Mouse (Mus musculus): Measurements from ENCODE around the gene Tulp2. TPM values are rescaled to one million over a fixed set of nuclear protein-coding genes. Genes with fewer than 3 reads are reported as not detected.

Tulp2 gene
- total RNA-seq, 2 experiments from 2014 or later = 0.30 TPM; not detected in 1

DNA sequence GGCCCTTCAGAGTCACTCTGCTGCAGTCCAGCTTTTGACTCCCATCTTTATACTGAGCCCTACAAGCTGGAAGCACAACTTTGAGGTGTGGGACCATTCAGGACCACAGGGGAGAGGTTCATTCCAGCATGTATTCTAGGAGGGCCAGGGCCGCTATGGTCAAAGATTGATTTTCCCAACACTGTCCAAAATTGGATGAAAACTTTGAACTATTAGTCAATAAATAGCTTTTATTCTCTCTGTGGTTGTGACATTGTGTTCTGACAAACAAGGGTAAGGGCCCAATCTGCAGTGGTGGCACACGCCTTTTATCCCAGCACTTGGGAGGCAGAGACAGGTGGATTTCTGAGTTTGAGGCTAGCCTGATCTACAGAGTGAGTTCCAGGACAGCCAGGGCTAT, 72.3 kb downstream of the Tulp2 start:
- Histone ChIP-seq H3K27ac (no peak overlapping the region), H3K4me3 (no peak overlapping the region)
- no peak for DNase-seq (ENCODE audit: extremely low spot score in 1 of 2, low spot score in 2 of 2)
- no peak for TF ChIP-seq CTCF (IDR thresholded peaks at IDR 0.05)
- intact Hi-C loops (cut with DNase I) = no loop called here

DNA sequence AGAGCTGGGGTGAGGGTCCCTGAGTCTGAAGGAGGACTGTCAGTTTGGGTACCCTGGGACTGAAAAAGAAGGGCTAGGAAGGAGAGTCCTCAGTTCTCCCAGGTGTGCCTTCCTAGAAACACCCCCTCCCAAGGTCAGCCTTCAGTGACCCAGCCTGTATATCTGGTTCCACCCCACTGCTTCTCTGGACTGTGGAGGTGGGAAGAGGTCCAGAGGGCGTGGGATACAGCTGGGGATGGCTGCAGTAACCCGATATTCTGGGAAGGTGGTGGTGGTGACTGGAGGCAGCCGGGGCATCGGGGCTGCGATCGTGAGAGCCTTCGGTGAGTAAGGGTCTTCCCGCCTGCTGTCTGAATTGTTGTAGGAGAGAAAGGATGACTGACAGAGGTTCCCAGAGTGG, 73.1 kb downstream of the Tulp2 start, which contains the start of gene Hsd17b14:
Gene Hsd17b14, plus strand, starts transcription at position 150 of the 400 bp plus-strand sequence.
- DNase-seq (ENCODE audit: extremely low spot score in 1 of 2, low spot score in 2 of 2) = no peak
- TF ChIP-seq CTCF (IDR thresholded peaks at IDR 0.05) = no peak
- Histone ChIP-seq H3K4me3 (no peak within 1 kb of the TSS), H3K27ac (no peak within 1 kb of the TSS)
- intact Hi-C loops (cut with DNase I) = no loop called here

DNA sequence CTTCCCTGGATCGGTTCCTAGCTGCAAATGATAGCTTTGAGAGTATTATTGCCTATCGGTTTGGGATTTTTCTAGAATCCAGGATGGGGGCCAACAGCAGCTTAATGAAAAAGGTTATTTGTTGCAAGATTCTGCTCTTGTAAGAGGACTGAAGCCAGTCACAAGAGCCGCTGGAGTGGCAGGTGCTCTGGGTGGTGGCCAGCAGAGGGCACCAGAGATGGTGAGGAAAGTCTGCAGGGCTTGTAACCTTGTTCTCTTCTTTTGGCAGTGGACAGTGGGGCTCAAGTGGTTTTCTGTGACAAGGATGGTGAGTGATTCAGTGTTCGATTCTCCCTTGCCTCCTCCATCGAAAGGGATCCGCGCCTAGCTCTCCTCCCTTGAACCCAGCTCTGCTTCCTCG, 74.1 kb downstream of the Tulp2 start:
- TF ChIP-seq CTCF (IDR thresholded peaks at IDR 0.05) = peak; percentile 92
- H3K4me3 ChIP-seq = no peak overlapping the region
- peak; percentile 69 to 79 for DNase-seq (ENCODE audit: extremely low spot score in 1 of 2, low spot score in 2 of 2)
- intact Hi-C loops (cut with DNase I) = no loop called here
- no peak overlapping the region for H3K27ac ChIP-seq

DNA sequence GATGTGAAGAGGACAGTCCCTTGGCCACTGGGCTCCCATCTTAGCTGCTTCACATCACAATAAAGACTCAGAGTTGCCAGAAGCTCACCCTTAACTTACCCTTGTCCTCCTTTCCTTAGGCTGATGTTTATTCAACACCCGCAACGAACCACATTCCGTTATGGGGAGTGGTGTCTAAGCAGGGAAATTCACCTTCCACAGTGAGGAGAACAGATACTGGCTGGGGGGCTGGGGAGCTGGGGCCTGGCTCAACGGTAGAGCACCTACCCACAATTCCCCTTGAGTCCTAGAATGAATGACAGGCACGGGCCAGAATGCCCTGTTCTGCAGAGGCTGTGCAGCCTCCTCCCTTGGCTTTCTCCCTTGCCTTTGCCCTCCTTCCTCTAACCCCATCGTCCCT, 77.2 kb downstream of the Tulp2 start:
- Histone ChIP-seq H3K4me3 (no peak overlapping the region), H3K27ac (no peak overlapping the region)
- intact Hi-C loops (cut with DNase I) = no loop called here
- no peak for DNase-seq (ENCODE audit: extremely low spot score in 1 of 2, low spot score in 2 of 2)
- TF ChIP-seq CTCF (IDR thresholded peaks at IDR 0.05) = no peak

DNA sequence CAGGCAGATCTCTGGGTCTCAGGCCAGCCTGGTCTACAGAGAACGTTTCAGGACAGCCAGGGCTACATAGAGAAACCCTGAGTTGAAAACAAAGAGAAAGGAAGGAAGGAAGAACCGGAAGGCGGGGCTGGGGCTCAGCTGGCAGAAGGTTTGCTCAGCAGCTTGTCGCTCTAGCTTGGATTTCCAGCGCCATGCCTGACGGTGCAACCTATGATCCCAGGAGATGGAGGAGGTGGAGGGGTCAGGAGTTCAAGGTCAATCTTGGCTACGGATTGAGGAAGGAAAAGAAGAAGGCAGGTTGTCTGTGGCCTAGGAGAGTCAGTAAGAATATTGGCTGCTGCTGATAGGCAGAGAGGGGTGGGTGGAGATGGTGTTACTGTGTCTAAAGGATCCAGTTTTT, 78.6 kb downstream of the Tulp2 start:
- no peak for TF ChIP-seq CTCF (IDR thresholded peaks at IDR 0.05)
- H3K27ac ChIP-seq = no peak overlapping the region
- H3K4me3 ChIP-seq = no peak overlapping the region
- intact Hi-C loops (cut with DNase I) = loop anchor here (2.0 kb wide), 2 partner anchors 33 to 83 kb away; no protein-coding TSS in a partner anchor
- DNase-seq (ENCODE audit: extremely low spot score in 1 of 2, low spot score in 2 of 2) = no peak

DNA sequence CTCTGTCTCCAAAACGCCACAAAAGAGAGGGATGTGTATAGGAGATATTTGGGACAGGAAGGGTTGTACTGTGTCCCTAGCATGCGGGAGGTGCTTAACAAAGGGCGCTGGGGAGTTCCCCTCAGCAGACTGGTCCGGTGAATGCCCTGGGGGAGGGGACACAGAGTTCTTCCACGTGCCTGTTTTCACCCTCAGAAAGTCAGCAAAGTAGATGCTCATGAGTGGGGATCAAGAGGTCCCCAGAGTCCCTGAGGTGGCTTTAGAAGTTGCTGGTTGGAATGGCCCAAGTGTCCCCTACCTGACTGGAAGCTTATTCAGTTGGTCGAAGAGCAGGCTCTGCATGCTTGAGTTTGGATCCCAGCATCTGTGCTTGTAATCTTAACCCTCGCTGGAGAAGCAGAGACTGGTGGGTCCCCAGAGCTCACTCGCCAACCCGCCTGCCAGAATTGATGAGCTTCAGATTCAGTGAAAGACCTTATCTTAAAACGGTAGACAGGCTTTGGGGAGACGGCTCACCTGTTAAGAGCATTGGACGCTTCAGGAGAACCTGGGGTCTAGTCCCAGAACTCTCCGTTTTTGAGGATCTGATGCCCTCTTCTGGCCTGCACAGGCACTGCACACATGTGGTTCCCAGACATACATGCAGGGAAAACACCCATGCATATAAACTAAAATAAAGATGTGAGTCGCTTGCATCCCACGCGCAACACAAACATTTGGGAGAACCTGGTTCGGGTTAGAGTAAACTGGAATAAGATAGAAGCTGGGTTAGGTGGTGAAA, 79.4 kb downstream of the Tulp2 start:
- Histone ChIP-seq H3K4me3 (no peak overlapping the region), H3K27ac (no peak overlapping the region)
- intact Hi-C loops (cut with DNase I) = loop anchor here (2.0 kb wide), 2 partner anchors 32 to 84 kb away; no protein-coding TSS in a partner anchor
- DNase-seq (ENCODE audit: extremely low spot score in 1 of 2, low spot score in 2 of 2) = peak; percentile 77 to 88
- peak; percentile 93 for TF ChIP-seq CTCF (IDR thresholded peaks at IDR 0.05)

DNA sequence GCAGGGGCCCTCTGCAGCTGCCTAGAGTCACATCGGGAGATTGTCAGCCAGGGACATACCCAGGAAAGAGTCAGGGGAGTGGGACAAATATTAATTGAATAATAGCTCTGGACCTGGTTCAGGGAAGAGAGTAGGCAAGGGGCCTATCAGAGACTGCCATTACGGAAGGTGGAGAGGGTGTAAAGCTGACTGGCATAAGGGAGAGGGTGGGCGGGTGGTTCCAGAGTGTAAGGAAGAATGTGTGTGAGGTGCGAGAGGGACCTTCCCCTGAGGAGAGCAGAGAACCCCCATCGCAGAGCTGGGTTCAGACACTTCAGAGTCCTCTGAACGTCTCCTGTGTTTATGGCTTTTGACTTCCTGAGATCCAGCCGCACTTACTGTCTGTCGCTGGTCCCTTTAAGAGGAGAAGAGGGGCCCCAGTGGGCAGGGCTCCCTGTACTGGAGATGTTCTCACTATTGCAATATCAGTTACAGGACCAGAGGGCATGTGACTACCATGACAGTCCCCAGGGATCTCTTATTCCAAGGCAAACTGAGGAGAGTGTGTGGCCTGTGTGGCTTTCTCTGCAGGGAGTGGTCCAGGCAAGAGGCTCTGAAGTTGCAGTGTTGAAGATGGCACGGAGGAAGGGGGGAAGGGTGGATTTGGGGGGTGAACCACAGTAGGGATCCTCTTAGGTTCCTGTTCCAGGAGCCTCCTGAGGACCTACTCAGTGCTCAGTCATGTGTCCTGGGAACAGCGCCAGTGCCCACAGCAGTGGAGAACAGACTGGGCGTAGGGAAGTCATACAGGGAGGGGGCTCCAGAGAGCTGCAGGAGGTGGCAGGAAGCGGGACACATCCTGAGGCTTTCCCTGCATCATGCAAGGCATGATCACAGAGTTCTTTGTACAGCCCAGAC, 80.2 kb downstream of the Tulp2 start:
- no peak for DNase-seq (ENCODE audit: extremely low spot score in 1 of 2, low spot score in 2 of 2)
- intact Hi-C loops (cut with DNase I) = loop anchor here (2.0 kb wide), 2 partner anchors 31 to 85 kb away; no protein-coding TSS in a partner anchor

DNA sequence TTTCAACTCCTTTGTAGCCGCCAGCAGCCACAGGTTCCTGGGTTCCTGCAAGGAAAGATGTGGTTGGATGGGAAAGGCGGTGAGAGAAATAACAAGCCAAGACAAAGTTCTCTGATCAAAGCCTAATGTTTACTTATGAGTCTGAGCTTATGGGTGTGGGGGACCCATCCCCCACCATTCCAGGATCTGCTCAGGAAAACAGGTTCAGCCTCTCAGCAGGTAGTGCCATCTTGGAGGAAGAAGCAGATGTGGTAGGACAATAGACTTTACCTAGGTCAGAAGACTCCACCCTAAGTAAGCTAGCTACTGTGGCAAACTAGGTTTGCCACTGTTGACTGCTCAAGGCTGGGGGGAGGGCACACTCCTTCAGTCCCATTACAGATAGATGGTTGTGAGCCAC, 83.1 kb downstream of the Tulp2 start:
- TF ChIP-seq CTCF (IDR thresholded peaks at IDR 0.05) = no peak
- DNase-seq (ENCODE audit: extremely low spot score in 1 of 2, low spot score in 2 of 2) = no peak
- Histone ChIP-seq H3K4me3 (no peak overlapping the region), H3K27ac (no peak overlapping the region)
- intact Hi-C loops (cut with DNase I) = no loop called here

More for the DNA sequence above, 80.2 kb downstream of the Tulp2 start:
- TF ChIP-seq CTCF (IDR thresholded peaks at IDR 0.05) = no peak
- H3K27ac ChIP-seq = no peak overlapping the region
- H3K4me3 ChIP-seq = no peak overlapping the region

DNA sequence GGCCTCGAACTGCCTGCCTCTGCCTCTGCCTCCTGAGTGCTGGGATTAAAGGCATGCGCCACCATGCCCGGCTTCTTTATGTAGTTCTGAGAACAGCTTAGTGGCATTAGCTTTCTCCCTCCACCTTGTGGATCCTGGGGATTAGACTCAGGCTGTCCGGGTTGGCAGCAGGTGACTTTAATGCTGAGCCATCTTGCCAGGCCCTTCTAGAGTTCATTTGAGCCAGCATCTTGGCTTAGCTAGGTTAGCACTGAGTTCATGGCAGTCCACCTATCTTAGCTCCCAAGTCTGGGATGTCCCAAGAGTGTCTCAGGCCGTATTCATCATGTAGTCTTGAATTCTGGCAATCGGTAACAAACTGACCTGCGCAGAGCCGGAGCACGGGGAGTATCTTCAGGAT, 83.8 kb downstream of the Tulp2 start:
- H3K4me3 ChIP-seq = no peak overlapping the region
- intact Hi-C loops (cut with DNase I) = no loop called here
- H3K27ac ChIP-seq = no peak overlapping the region
- TF ChIP-seq CTCF (IDR thresholded peaks at IDR 0.05) = no peak
- no peak for DNase-seq (ENCODE audit: extremely low spot score in 1 of 2, low spot score in 2 of 2)

DNA sequence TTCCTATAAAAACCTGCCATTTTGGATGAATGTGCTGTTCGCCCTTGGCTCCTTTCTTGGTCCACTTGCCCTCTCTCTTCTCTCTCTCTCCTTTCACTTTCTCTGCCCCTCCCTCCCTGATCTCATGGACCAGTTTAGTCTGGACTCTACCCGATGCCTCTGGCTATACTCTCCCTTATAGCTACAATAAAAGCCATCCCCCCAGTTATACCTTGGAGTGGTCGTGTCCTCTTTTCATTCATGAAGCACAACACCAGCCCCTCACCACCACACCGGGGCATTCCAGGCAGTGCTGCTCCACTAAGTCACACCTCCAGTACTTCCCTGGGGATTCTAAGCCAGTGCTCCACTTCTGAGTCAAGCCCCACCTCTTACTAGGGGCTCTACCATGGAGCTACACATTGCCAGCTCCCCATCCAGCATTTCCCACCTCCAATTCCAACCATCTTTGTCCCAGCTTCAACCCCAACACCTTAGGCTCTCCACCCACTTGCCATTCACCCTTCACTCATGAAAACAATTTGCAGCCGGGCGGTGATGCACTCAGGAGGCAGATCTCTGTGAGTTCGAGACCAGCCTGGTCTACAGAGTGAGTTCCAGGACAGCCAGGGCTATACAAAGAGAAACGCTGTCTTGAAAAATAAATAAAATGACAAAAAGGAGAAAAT, 85.6 kb downstream of the Tulp2 start:
- intact Hi-C loops (cut with DNase I) = no loop called here
- peak overlapping the region; percentile 86 for H3K27ac ChIP-seq
- no peak for TF ChIP-seq CTCF (IDR thresholded peaks at IDR 0.05)
- no peak for DNase-seq (ENCODE audit: extremely low spot score in 1 of 2, low spot score in 2 of 2)
- no peak overlapping the region; the same call in 1 of the 2 replicates for H3K4me3 ChIP-seq

DNA sequence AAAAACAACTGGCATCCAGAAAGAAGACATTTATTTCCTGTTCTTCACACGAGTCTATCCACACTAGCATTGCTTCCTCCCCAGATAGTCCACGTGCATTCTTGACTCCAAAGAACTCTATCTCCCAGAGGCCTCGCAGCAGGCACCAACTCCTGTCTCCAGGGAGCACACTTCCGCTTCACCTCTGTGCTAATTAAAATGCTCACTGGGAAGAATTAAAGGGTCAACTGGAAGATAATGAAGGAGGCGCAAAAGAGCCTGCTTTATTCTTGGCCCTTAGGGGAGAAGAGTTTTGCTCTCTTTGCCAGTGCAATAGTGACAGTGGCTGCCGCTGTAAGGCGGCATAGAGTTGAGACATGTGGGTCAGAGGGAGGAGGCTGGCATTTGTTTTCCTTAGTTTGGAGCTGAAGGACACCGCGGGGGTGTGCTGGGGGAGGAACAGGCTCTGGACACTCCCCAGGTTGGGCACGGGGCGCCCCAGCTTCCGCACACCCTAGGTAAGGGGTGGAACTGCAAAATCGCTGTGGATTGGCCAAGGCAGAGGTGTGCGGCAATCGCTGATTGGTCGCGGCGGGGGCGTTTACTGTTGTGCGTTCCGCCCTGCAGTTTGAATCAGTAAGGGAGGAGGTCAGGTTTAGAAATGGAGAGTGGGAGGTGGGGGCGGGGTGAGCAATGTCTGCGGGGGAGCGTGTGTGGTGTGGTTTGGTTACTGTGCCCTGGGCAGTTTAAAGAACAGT, 86.3 kb downstream of the Tulp2 start:
- intact Hi-C loops (cut with DNase I) = no loop called here
- Histone ChIP-seq H3K27ac (peak overlapping the region; percentile 86), H3K4me3 (peak overlapping the region; percentile 49)
- DNase-seq (ENCODE audit: extremely low spot score in 1 of 2, low spot score in 2 of 2) = peak; percentile 82 to 89
- no peak for TF ChIP-seq CTCF (IDR thresholded peaks at IDR 0.05)

Measured in left cerebral cortex, adult 2 months (tissue).